Mouse (Mus musculus): ENCODE measurements around the gene Ddi2. TPM values are rescaled to one million over a fixed set of nuclear protein-coding genes. Genes with fewer than 3 reads are reported as not detected.

Gene Ddi2
- total RNA-seq, 2 experiments from 2014 or later = 31.1 to 31.9 TPM

DNA sequence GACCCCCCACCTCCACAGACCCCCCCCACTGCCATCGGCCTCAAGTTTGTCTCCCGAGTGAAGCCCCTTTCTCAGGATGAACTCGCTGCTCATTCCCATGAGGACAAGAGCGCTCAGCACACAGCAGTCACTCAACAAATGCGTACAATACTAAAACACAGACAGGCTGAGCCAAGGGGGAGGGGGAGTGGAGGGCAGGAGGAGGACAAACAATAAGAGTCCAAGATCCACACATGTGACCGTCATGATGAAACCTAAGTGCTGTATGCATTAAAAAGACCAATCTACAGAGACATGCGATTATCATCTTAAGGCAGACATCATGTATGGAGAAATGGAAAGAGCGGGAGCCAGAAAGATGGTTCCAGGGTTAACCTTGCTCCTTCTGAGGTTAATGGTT lies 66.3 kb downstream of the Ddi2 start:
- no peak for DNase-seq (ENCODE audit: low spot score in 2 of 2)

DNA sequence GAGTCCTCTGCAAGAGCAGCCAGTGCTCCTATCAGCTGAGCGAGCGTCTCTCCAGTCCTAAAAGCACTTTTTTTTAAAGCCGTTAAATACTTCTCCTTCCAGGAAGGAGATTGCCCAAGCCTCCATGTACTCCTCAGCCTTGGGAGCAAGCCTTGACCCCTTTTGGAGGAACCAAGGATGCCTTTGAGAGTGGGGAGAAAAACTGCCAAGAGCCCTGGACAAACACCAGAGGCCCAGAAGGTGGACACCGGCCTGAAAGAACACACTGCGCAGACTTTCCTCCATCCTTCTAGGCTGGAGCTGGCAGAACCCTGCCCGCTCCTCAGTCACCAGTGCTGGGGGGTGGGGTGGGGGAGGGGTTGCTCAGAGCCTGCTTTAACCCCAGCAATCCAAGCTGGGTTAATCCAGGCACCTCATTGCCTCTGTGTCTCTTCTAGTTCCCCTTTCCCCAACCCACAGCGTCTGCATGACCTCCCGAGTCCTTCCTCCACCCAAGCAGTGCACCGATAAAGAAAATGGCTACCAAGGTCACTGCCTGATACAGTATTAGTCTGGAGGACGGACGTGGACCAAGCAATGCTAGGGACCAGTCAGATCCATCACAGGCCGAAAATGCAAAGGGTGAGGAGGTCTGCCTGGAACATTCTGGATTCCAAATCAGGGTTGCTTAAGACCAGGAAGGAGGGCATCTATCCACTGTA lies 67.2 kb downstream of the Ddi2 start:
- peak; percentile 41 to 55 for DNase-seq (ENCODE audit: low spot score in 2 of 2)

DNA sequence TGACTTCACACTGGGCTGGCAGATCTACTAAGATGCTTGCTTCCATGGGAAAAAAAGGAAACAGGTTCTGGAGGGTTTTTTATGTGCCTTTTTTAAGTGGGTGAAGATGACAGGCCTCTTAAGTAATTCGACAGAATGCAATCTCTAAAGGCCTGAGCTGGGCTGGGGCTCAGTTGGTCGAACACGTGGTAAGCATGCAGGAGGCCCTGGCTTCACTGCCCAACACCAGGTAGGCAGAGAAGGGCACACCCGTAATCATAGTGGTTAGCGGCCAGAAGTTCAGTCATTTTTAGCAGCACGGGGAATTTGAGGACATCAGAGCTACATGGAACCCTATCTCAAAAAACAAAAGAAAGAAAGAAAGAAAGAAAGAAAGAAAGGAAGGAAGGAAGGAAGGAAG lies 68.7 kb downstream of the Ddi2 start:
- no peak for DNase-seq (ENCODE audit: low spot score in 2 of 2)

DNA sequence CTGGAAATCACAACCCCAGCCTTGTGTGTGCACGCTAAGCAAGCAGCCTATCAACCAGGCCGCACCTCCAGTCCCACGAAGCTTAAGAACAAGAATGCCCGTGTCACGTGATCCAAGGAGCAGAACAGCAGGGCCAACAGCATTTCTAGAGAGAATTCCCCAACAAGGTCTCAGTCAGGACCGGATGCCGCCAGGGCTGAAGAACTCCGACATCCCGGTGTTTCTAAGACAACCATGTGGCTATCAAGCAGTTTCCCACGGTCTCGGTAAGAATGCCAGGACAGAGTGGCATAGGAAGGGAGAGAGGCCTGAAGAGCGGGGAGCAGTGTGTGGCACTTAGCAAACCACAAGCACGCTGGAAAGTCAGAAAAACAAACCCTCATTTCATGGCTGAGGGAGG lies 69.4 kb downstream of the Ddi2 start:
- DNase-seq (ENCODE audit: low spot score in 2 of 2) = no peak

DNA sequence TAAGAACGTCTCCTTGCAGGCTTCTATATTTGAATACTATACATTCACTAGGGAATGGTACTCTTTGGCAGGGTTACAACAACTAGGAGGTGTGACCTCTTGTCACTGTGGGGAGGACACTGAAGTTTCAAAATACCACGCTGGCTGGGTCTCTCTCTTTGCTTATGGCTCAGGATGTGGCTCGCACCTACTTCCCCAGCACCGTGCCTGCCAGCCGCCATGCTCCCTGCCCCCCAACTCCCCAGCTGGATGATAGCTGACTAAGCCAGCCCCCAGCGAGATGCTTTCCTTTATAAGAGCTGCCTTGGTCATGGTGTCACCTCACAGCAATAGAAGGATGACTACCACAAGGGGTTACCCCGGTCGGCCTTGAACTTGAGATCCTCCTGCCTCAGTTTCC lies 70.2 kb downstream of the Ddi2 start:
- no peak for DNase-seq (ENCODE audit: low spot score in 2 of 2)

DNA sequence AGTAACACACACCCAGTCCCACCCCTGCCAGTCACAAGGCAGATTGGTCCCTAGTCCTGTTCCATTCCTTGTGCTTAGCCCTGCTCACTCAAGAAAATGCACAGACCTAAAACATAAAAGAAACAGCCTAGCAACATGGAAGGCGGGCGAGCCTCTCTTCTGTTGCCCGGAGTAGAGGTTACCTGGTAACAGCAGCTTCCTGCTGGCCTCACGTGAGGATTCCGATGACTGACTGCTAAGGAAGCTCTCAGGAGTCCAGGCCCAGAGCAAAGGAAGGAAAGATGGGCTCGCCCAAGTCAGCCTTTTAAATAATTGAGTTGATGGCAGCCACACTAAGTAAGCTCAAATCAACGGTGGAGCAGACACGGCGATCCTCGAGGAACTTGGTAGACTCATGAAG lies 71.3 kb downstream of the Ddi2 start:
- DNase-seq (ENCODE audit: low spot score in 2 of 2) = no peak

DNA sequence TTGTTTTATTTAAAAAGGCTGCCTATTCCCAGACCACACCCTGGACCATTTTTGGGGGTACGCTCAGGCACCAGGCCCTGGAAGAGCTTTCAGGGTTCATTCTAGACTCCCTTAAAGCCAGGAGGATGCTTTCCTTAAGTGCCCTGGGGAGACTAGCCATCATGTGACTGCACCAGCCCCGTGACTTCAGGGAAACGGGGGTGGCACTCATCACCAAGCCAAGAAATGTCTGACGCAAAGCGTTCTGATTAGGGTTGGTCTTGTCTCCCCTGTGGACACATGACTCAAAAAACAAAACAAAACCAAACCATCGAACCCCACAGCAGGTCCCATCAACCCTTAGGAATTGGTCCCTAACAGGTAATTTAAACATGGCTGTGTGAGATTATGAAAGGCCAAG lies 71.9 kb downstream of the Ddi2 start:
- no peak for DNase-seq (ENCODE audit: low spot score in 2 of 2)

DNA sequence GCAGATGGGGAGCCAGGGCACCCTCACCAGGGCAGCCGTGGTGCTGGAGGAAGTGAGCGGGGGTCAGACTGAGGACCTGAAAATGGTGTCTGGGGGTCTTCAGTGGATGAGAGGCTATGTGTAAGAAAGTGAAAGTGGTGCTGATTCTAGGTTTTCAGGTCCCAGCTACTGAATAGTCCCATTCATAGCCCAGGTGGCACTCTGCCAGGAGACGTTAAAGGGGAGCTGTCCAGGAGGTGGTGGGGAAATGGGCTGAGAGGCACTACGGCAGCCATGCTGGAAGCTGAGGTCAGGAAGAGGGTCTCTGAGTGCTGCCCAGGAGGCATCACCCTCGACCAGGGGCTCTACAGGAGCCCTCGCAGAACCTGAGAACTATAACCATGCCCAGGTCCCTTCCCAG lies 74.0 kb downstream of the Ddi2 start:
- DNase-seq (ENCODE audit: low spot score in 2 of 2) = peak; percentile 54 to 61

DNA sequence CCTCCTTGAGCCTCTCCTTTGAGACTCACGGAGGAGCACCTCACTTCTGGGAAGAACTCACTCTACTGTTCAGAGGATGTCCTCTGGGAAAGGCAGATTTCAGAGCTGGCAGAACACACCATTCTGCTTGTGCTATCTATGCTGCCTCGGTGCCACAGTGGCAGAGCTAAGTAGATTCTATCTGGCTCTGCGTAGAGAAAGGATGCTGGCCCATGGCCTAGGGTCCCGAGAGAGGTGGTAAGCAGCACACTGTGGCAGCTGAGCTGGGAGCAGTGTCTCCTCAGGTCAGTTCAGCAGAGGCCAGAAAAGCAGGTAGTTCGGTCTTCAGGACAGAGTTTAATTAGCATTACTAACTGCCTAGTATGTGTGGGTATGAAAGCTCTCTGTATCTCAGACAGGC lies 75.0 kb downstream of the Ddi2 start:
- DNase-seq (ENCODE audit: low spot score in 2 of 2) = no peak

DNA sequence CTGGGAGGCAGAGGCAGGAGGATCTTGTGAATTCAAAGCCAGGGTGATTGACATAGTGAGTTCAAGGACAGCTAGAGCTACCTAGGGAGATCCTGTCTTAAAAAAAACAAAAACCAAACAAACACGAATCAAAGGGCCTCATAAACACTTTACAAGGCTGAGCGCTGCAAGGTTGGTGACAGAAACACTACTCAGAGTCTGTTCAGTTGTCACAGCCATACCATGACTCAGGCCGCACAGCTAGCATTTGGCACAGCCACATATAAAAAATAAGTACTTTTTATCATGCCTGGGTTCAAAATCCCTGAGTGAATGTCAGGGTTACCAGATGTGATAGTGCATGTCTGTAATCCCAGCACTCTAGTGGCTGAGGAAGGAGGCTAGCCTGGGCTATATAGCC lies 76.0 kb downstream of the Ddi2 start:
- no peak for DNase-seq (ENCODE audit: low spot score in 2 of 2)

DNA sequence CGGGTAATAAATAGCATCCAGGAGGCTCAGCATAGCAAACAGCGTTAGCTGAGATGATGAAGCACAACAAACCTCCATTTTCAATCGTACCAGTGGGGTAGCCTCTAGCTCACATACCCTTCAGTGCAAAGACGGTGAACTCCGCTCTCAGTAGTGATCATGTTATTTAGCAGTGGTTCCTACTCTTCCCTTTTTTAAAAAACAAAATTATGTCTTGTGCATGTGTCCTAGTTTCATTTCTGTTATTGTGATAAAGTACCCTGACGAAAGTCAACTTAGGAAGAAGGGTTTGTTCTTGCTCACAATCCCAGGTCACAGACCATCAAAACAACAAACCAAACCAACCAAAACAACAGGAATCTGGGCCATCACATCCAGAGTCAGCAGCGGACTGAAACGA lies 77.2 kb downstream of the Ddi2 start:
- no peak for DNase-seq (ENCODE audit: low spot score in 2 of 2)

DNA sequence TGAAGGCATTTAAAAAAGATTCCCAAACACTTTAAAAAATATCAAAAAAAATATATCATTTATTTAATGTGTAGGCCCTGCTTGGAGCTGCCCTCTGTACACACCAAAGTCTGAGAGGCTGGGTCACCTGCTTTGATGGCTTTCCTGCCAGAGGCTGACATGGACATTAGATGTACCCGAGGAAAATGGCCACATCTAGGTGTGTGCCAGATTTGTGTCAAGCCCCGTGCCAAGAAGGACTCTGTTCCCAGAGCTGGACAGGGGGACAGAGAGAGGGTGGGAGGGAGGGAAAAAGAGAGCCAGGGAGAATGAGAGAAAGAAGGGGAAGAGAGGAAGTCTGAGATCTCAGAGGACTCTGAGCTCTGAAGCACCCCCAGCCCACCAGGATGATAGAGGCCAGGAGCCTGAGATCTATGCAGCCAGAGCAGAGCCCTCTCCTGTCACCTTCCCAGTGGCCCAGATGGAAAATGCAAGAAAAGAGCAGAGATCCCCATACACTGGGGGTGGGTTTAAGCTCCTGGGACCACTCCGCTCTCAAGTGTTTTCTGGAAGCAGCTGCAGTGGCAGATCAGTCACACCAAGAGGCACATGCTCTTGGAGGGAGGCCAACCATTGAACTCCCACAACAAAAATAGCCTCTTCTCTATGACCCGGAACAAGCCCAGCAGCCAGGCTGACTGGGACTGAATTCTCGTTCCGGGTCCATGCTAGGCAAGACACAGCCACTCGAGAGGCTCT lies 79.9 kb downstream of the Ddi2 start:
- peak; percentile 41 to 58 for DNase-seq (ENCODE audit: low spot score in 2 of 2)

DNA sequence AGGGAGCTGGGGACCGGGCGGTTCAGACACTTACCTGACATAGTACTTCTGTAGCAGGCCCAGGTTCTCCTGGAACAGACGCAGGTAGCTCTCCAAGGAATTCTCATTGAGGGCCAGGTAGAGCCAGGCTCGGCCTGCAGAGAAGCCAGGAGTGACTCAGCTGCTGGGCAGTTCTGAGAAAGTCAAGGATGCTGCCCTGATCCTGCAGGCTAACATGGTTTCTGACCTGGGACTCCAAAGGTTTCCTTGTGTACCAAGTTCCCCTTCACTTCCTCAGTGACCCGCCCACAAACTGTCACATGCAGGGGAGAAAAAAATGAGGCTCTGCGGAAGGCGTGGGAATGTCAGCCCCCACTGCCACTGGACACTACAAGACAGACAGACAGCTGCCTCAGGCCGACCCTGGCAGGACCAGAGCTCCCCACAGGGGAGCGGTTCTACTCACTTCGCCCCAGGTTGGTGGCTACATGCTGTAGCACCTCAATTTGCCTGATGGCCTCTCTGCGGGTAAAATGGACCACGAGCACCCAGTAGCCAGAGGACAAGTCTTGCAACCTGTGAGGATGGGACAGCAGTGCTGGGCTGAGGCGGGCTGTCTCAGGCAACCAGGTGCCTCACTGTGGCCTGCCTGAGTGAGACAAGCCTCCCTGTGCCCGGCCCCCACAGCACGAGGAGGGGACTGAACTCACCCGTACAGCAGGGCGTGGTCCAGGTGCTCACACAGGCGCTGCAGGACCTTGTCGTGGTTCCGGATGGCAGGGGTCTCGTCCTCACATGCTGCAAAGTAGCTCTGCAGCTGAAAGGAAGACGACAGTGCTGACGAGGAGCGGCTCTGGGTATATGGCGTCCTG lies 81.0 kb downstream of the Ddi2 start:
- DNase-seq (ENCODE audit: low spot score in 2 of 2) = no peak

DNA sequence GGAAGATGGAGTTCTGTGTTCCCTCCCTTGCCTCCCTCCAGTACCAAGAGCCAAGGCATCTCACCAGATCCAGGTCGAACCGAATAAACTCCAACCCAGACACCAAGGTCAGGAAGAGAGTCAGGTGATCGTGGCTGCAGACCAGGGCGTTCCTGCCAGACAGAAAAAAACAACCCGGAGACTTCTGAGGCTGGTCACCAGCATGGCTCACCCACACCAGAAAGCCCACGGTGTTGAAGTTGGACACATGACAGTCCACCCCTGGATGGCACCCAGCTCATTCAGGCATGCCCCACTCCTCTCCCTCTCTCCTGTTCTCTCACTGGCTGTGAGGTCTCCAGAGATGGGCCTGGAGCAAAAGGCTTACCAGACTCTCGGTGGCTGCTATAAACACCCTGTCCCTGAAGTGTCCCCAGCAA lies 81.9 kb downstream of the Ddi2 start:
- DNase-seq (ENCODE audit: low spot score in 2 of 2) = no peak

DNA sequence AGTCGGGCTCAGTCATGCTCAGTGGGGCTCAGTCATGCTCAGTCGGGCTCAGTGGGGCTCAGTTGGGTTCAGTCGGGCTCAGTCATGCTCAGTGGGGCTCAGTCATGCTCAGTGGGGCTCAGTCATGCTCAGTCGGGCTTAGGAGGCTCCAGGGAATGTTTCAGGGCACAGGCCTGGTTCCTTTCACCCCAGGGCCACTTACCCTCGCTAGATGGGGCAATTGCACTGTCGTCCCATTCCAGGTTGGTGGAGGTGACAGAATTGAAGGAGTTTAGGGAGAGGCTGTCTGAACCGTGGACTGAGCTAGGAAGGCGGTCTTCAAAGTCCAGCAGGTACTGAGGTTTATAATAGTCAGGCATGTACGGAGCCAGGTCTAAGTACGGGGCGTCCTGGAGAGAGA lies 83.7 kb downstream of the Ddi2 start:
- no peak for DNase-seq (ENCODE audit: low spot score in 2 of 2)

DNA sequence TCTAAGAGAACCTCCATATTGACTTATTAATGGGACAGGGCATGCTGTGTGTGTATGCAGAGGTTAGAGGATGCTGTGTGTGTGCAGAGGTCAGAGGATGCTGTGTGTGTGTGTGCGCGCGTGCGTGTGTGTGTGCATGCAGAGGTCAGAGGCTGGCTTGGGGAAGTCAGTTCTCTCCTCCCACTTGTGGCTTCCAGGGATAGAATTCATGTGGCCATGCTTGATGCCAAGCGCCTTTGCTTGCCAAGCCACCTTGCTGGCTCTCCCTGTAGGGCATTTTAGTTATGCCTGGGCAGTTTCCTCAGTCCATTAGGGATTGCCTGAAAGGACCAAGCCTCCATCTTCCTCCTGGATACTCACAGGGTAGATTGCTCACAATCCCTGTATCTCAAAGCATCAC lies 86.5 kb downstream of the Ddi2 start:
- no peak for DNase-seq (ENCODE audit: low spot score in 2 of 2)

DNA sequence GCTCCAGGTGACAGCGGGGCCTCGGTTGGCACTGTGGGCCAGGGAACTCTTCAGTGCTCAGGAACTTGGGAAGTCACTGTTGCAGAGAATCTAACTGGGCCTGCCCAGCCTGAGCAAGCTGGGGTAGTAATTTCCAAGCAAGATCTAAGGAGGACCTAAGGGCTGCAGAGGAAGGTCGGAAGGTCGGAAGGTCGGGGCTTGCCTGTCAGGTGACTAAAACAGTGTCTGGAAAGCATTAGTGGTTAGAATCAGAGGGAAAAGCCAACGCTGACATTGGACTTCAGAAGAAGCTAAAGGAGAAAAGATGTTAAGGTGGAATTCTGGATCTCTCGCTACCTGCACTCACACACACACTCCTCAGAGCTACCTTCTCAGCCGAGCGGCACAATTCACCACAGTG lies 87.2 kb downstream of the Ddi2 start:
- no peak for DNase-seq (ENCODE audit: low spot score in 2 of 2)

DNA sequence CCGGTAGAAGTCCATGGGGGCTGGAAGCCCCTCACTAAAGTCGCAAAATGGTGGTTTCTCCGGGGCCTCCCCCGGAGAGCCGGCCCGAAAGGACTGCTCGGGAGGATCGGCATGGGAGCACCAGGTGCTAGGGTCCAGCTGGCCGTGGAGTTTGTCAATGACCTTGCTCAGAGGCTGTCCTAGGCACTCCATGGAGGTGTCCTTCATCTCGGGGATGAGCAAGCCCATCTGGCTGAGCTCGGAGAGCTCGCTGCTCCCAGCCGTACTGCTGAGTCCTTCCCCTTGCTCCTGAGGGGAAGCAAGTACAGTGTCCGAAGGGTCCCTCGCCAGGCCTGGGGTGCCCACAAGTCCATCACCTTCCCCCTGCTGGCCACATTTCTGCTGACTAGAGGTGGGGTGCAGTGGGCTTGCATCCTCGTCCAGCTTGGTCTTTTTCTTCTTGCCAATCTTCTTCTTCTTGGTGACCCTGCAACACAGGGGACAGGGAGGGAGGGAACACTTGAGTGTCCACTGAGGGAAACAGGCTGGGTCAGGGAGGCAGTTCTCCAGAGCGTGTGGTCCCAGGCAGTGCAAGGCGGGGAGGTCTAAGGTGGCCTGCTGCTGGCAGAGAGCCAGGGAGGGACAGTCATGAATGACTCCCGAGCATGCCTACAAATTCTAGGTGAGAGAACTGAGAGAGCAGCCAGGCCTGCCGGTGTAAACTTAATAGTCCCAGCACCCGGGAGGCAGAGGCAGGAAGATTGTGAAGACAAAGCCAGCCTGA lies 90.9 kb downstream of the Ddi2 start:
- DNase-seq (ENCODE audit: low spot score in 2 of 2) = no peak

DNA sequence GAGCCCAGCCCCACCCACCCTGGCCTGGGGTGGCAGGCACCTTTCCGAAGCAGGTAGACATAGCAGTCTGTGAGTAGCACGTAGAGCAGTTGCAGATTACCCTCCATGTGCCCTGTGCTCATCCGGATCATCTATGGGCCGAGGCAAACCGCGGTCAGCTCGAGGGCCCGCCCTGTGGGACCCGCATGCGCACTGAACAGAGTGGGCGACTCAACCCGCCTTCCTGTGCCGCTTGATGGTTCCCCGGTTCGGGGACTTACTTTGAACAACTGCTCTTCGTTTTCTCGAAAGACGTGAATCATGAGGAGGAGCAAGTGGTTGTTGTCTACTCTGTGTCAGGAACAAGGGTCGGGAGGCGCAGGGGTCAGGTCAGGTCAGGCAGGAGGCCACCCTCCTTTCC lies 92.0 kb downstream of the Ddi2 start:
- no peak for DNase-seq (ENCODE audit: low spot score in 2 of 2)

DNA sequence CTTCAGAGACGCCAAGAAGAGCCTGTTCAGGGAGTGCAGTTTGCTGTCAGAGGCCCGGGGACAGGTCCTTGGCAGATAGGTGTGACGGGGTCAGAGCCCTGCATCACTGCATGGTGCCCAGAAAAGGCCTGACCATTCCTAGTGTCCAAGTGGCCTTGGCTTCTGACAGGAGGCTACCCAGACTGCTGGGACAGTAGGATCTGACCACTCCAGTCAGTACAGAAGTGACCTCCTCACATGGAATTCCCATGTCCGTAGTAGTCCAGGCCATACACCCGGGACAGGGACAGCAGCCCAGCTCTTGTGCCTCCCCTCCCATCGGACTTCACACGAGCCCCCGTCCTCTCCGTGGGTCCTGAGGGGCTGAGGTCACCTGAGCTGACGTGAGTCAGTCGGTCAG lies 93.2 kb downstream of the Ddi2 start:
- DNase-seq (ENCODE audit: low spot score in 2 of 2) = no peak

DNA sequence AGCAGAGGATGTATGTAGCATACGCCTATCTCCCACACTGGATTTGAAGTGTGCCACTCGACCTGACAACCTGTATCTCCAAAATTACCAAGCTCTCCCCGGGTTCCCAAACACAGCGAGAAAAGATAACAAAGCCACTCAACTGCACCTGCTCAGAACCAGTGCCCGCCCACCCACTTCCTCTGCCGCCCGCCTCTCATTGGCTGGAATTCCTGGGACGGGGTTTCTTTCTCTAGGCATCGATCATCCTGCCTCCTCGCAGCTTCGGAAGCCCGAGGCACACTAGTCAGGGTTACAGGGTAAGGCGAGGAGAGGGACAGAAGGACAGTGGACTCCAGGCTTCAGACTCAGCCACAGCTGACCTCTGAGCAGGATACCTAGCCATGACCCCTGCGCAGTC lies 94.6 kb downstream of the Ddi2 start:
- DNase-seq (ENCODE audit: low spot score in 2 of 2) = no peak
